Mouse (Mus musculus): ENCODE data around the gene Slc30a9.

Gene Slc30a9

DNA sequence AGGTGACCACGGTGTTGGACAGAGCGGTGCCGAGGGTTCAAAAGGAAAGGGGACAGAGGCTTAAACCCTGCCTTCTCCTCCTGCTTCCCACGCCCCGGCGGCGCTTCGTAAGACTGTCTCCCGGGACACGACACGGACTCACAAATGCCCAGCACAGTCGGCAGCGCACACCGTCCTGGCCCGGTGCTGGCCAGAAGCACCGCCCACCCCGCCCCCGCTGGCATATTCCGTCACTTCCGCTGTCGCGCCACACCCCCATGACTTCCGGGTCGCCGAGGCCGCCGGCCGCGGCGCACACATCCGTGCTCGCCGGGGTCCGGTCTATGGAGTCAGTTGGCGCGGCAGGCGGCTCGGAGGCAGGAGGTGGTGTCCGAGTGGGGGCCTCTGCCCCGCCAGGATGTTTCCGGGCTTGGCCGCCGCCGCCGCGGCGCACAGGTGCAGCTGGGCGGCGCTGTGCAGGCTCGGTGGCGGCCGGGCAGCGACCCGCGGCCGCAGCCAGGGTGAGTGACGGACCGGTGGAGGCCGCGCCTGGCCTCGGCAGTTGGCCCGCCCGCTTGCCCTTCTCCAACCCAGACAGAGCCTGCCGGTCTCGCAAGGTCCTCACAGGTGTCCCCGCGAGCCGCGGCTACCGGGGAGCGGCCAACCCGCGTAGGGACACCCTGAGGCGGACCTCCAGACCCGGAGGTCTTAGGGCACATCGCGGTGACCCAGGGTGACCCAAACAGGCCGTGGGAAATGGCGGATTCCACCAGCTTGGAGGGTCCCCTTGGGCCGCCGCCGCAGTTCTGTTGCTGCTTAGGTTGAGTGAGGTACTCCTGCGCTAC is at the start of gene Slc30a9:
Gene Slc30a9, plus strand, starts transcription at position 258 of the 824 bp plus-strand sequence.
- DNase-seq, result peak; percentile 90 to 93

DNA sequence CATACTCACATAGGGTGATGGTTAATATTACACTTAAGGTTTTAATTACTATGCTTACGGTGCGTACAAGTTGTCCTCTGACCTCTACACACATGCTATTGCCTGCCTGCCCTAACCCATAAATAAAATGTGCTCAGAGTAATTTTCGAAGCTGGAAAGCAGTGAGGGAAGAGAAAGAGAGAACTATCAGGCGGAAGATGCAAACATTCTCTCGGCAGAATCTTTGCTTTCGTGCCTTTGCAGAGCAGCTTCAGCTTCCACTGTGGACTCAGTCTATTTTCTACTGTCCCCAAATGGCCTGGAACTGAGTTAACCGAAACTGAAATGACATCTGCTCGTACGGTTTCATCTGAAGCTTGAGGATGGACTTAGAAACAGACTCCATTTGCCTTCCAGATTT is 48.3 kb upstream of the Slc30a9 start:
- DNase-seq, result no peak

DNA sequence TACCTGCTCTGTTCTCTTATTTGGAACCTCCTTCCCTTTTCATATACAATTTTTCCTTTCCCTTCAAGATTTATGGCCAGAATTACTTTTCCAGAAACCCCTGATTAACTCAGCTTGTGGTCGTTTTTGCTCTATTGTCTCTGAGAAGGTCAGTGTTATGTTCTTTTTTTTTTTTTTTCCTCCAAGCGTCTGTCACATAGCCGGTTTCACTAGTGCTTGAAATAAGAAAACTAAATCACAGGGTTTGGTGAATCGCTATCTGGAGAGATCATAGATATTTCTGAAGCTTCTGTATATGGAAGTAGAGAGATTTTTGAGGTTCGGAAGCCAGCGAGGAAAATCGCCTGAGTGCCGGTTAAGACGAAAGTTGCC is 46.6 kb upstream of the Slc30a9 start:
- DNase-seq, result no peak

DNA sequence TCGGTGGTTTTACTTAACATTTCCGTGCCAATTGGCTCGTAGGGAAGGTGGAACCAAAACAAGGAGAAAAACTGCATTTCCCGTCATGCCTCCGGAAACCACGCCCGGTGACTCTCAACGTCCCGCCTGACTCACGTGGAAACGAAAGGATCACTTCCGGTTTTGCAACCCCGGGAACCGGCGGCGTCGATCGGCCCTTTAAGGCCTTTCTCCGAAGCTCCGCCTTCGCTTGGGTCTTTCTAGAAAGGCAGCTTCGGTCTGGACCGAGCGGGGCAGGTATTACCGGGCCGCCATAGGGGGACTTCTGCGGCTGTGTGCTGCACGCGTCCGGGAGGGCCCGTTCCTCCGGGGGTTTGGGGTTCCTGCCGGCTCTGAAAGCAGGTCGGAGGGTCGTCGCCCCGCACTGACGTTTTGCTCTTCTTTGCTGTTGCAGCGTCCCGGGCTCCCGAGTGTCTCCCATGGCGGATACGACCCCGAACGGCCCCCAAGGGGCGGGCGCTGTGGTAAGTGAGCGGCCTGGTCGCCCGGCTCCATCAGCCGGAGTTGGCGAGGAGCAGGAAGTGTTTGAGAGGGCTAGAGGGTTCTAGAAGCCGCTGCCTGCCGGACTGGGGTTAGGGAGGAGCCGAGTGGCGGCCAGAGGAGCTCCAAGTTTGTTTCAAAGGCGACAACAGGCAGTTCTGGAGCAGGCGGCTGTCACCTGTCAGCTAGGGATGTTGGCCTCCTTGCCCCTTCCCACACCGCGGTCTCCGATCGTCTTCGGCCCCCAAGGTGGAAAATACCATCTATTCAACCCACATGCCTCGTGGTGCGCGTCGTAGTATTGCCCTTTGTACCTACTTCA is 46.0 kb upstream of the Slc30a9 start, which contains the start of gene Tmem33:
Gene Tmem33, plus strand, starts transcription at position 35 of the 841 bp plus-strand sequence.
- DNase-seq, result peak; percentile 97

DNA sequence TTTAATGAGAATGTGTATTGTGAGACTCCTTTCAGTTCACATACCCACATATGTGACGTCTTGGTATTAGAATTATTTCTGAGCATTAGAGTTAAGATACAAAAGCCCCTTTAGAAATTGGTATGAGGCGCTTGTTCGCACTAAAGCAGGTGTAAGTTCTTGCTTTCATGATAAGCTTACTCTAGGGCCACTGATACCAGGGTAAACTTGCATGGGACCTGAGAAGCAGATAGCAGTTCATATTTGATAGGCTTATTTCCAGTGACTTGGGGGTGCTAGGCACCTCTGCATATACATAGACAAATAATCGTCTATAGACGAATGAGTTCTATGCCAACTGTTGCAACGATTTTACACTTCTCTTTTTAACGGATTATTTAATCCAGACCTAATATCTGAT is 43.8 kb upstream of the Slc30a9 start:
- no peak for DNase-seq

DNA sequence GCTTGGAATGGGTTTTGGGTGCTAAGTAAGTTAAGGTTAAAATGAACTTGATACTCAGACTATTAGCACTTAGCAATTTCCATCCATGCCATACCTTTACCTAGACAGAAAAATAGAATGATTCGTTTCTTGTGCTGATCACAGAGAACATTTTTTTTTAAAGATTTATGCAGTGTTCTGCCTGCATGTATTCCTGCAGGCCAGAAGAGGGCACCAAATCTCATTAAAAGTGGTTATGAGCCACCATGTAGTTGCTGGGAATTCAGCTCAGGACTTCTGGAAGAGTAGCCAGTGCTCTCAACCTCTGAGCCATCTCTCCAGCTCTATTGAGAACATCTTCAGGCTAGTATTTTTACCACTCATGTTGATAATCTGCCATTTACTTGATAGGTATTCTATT is 40.6 kb upstream of the Slc30a9 start:
- no peak for DNase-seq

DNA sequence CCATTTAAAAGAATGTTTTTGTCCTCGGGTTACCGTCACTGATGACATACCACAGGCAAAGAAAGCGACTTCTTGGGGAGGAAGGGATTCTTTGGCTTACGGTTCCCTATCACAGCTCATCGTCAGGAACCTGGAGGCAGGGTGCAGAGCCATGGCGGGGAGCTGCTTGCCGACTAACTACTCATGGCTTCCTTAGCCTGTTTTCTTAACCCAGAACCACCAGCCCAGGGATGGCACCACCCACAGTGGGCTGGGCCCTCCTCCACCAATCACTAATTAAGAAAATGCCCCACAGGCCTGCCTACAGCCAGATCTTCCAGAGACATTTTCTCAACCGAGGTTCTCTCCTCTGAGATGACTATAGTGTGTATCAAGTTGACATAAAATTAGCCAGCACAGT is 37.4 kb upstream of the Slc30a9 start:
- DNase-seq, result no peak

DNA sequence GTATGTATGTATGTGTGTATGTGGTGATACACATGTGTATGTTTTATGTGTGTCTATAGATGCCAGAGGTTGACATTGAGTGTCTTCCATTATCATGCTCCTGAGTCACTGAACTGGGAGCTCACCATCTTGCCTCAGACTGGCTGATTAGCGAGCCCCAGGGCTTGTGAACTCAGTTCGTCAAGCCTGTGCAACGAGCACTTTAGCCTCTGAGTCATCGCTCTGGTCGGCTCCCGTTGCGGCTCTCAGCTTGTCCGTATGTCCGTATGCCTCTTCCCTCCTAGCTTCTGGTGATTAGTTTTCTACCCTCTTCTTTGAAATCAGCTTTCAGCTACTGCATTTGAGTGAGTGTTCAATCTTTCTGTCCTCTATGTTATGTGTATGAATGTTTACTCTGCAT is 27.3 kb upstream of the Slc30a9 start:
- DNase-seq, result no peak

DNA sequence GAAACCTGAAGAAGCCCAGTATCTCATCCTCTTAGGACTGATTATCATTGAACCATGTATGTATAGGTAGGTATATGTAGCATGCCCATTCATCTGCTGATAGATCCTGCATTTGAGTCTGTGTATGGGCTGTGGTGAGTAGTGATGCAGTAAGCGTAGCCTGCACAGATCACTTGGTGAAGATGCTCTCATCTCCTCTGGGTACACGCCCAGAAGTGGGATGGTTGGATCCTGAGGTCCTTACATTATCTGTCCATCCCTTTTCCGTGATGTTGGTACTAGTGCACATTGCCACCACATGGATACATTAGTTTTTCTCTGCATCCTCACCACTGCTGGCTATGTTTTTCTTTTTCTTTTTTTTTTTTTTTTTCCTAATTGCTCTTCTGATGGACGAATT is 26.9 kb upstream of the Slc30a9 start:
- DNase-seq, result no peak

DNA sequence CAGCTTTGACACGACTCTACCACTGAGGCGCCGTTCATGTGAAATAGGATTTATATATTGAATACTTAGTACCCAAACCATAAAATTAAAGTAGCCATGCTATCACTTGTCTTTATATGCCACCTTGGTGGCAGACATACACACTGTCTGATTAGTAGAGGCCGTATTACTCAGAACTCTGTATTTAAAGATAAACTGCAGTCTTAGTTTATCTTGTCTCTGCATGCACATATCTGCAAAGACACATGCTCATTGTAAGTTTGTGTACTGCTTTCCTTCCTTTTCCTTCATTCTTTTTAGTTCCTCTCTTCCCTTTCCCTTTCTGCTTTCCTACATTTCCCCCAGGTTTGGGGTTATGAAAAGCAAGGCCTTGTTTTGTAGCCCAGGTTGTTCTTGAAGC is 26.4 kb upstream of the Slc30a9 start:
- DNase-seq, result no peak

DNA sequence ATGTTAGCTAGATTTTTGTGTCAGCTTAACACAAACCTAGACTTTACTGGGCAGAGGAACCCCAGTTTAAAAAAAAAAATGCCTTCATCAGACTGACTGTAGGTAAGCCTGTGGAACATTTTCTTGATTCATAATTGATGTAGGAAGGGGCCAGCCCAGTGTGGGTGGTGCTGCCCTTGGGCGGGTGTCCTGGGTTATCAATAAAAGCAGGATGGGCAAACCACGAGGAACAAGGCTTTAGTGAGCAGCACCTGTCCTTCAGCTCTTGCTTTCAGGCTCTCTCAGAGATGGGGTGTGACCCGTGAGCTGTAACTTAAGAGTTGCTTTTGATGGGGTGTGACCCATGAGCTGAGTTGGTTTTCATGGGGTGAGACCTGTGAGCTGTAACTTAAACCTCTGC is 11.7 kb upstream of the Slc30a9 start:
- DNase-seq, result no peak

DNA sequence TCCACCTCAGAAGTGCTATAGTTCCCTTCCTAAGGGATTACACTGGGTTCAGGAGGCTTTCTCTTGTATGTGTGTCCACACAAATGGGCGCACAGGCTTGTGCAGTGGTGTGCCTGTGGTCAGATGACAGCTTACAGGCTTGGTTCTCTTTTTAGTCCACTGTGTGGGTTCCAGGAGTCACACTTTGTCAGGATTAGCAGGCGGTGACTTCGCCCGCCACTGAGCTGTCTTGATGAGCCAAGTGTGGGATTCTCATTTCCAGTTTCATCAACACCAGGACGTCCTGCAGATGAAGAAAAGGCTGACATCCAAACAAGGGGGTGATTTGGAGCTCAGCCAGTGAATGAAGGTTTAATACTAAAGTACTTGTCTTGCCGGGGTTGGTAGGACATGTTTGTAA is 11.1 kb upstream of the Slc30a9 start:
- DNase-seq, result no peak

DNA sequence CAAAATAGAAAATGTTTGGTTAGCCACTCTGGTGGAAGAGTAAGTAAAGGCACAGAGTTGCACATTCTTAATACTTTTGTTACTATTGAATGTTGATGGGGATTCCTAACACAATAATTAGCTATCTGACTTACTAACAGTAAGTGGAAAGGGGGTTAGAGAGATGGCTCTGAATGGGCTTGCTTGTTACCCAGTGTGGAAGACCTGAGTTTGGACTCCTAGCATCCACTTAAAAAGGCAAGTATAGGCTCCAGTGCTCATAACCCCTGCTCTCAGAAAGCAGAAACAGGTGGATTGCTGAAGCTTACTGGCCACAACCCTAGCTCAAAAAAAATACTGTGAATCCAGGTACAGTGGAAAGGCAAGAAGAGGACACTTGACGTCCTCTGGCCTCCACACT is 10.6 kb upstream of the Slc30a9 start:
- DNase-seq, result no peak

DNA sequence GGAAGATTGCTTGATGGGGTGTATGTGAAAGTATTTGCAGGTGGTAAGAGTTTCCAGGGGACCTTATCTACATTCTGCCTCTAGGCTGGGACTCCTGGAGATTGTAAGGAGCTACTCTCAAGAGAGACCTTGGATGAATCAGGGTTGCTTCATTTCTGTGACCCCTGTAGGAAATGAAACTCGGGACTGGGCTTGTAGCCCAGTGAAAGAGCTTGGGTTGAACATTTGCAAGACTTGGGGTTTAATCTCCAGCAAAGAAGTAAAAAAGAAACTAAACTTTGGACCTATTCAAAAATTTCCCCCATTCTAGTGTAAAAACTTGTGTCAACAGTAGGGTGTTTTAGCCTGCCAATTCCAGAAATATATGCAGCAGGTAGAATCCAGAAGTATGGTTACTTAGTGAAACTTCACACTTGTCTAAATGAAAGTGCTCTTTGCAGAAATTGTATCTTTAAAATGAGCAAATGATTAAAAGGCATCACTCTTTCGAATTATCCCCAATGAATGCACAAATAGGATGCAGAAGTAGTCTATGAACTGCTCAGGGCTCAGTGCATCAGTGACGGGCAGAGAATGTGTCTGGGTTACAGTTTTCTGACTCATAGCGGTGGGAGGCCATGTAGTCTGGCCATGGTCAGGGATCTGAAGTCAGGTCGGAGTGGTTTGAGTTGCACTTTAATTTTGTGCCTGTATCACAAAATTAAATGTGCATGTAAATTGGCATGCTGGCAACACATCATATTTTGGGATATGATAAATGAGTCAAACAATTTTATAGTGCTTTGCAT is 9.5 kb upstream of the Slc30a9 start:
- no peak for DNase-seq

DNA sequence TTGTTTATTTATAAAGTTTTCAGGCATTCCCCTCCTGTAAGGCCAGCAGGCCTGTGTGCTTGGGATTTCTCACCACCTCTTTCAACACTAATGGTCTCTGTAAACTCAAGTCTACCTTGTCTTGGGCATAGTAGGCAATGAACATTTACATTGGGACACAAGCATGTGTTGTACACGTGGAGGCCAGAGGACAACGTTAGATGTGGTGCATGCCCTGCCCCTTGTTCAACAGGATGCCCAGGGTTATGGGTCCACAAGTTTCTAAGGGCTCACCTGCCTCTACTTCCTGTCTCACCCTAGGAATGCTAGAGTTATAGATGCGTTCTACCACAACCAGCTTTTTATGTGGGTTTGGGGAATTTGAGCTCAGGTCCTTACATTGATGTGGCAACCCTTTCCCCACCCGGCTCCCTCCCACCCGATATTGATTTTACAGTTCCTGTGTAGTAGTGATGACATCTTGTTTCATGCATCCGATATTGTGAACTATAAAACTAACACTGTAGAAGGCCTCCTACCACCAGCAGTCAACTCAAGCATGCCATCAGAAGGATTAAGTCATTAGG is 6.8 kb upstream of the Slc30a9 start:
- no peak for DNase-seq

DNA sequence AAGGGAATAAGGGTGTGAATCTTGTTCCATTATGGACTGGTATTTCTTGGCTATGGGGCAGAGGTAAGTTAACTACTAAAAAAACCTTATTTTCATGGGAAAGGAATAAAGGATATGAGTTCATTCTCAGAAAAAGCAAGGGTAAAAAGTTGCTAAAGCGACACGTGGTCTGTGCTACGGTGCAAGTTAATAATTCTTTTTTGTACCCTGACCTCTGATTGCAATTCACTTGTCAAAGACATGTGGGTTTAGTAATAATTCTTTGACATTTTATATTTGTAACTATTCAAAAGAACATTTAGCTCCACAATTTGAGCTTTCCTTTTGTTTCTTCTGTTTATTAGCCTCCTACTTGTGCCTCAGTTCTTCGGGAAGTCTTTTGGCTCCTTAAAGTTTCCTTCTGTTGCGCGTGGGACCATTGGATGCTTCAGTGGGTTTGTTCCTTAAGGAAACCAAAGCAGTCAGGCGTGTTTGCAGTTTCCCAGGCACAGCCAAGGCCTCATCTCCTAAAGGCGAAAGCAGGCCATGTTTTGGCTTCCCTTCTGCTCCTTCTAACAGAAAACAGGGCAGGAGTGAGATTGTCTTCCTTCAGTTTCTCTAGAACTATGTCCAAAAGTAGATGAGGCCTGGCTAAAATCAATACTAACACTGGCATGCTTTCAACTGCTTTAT is 5.7 kb upstream of the Slc30a9 start:
- no peak for DNase-seq

DNA sequence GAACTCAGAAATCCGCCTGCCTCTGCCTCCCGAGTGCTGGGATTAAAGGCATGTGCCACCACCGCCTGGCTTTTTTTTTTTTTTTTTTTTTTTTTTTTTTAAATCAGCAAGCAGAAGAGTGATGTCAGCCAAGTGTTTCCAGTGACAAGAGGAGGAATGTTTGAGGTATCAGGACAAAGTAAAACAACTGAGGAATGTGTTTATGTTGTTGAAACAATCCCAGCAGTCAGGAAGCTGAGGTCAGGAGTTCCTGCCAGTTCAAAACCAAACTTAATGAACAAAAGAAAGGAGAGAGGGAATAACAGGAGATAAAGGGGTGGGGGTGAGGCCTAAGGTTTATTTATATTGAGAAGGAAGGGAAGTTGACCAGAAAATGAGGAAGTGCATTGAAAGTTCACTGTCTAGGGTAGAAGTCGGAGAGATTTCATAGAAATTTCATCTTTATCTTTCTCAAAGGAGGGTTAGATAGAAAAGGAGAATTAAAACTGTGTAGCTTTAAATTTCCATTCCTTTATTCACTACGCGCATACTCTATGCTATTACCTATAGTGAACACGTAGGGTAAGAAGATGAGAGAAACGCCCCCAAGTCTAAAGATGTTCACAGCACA is 4.9 kb upstream of the Slc30a9 start:
- no peak for DNase-seq

DNA sequence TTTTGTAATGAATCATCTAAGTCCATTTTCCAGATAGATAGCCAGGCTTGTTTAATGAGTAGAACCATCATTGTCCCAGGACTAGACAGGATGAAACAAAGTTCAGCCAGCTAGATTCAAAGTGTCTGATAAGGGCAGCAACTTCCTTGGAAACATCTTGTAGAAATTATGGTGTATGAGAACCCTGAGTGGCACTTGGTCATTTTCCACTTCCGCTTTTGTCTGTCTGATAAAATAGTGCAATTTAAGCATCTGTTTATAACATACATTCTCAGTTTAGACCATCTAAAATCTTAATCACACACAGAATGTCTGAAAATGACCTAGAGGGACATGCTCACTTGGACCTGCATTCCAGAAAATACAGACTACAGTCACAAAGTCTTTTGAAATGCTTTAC is 2.9 kb upstream of the Slc30a9 start:
- DNase-seq, result no peak

DNA sequence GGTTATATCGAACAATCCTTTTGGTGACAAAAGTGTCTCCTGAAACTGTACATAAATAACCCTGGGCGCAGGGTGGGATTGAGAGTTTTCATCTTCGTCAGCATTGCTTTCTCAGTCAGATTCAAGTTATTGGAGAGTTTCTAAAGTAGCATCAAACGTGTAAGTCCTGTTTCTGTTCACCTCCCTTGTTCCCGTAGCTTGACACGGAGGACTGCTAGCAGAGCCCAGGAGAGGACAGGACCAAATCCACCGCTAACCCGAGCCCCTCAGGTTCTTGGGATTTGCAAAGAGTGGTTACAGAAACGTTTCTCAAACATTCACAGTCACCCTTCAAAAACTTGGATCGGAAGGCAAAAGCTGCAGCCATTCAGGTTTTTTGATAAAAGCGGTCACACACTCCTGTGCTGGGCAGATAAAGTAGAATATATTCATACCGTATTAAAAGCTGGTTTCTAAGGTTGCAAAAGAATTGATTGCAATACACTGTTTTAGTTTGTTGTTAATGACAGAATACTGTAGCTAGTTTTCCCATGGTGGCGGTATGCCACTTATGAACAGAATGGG is 986 bp downstream of the Slc30a9 start:
- no peak for DNase-seq

DNA sequence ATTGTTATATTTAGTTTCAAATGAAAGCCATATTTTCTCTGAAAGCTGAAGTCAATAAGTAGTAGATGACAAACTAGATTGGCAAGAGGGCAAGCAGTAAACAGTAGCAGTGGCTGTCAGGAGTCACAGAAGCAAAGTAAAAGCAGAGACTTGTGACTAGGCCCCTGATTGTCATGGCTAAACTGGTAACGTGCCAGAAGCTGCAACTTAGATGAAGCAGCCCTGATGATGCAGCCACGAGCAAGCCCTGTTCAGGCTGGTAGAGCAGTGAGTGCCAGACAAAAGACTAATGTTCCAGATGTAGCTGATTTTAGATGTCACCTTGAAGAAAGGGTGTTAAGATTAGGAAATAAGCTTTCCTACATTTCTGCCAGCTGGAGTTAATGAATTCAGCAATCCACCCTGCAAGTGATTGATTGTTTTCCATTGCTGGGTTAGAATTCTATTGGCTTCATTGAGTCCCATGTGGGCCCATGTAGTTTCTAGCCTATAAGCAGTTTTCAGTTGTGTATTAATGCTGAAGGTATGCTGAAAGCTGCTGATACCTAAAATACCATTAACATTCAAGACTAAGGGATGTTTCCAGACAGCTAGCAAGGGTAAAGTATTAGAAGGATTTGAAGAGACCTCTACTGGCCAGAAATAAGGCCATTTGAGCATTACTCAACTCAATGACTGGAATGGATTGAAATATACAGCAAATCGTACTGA is 5.2 kb downstream of the Slc30a9 start:
- DNase-seq, result no peak

DNA sequence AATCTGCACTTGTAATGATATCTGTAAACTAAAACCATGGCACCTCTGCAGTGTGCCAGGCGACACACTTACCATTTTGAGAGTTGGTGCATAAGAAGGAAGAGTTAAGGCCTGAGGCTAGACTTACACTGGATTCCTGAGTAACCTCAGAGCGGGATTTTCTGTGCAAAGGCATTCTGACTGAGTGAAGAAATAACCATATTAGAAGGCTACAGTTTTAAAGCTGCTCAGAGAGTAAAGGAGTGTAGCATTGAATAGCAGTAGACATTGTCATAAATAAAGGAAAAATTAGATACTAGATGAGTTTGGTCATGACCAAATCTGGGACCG is 5.7 kb downstream of the Slc30a9 start:
- DNase-seq, result no peak
